Mouse (Mus musculus): ENCODE measurements around the gene Nxt2. TPM values are rescaled to one million over a fixed set of nuclear protein-coding genes. Genes with fewer than 3 reads are reported as not detected.
"Not testable (repeated sequence)": the region's sequence is repeated elsewhere in the genome, so short reads cannot be mapped to it uniquely, and the experiment has no call there.

Gene Nxt2
- total RNA-seq (2014; fragmentation: Nextera tagmentation) (5.0 and 7.4 TPM in 2 replicates), total RNA-seq (2017) (17.0 and 20.7 TPM in 2 replicates)

DNA sequence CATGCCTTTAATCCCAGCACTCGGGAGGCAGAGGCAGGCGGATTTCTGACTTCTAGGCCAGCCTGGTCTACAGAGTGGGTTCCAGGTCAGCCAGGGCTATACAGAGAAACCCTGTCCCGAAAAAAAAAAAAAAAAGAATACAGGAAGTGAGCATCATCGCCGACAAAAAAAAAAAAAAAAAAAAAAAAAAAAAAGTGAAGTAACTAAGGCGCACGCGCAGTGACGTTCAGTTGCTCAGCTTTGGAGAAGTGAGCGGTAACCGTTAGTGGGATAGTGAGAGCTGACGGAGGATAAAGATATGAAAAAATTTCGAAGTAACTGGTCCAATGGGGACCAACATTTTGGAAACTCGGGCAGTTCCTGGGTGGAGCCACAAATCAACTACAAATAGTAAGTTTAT is at the start of gene Nxt2:
Gene Nxt2 (plus strand): TSS at position 229 of the 400 bp plus-strand sequence.
- no peak for ATAC-seq (replicated peaks; ENCODE audit: poor library complexity, severe bottlenecking)

- ATAC-seq (replicated peaks; ENCODE audit: poor library complexity, severe bottlenecking) = no peak
These were observed 49.6 kb upstream of the Nxt2 start for GRCm38 (mm10) chrX:142176981-142177380.

DNA sequence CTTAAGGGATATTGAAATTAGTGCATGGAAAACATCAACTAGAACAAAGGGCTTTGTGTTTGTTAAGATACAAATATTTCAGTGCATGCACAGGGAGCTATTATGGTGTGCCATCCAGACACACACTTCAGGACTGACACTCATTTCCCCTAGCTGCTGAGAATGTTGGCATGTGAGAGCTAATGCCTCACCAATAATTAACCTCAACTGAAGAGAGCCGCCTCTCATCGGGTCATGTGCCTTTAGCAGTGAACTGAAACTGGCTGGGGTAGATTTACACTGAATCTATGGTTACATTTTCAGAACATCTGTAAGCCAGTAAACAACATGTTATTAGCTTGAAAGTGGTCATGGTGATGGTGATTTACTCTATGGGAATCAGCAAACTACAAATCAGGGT is 44.5 kb upstream of the Nxt2 start:
- no peak for ATAC-seq (replicated peaks; ENCODE audit: poor library complexity, severe bottlenecking)

GRCm38 (mm10) chrX:142189023-142189703 is 37.4 kb upstream of the Nxt2 start:
- ATAC-seq (replicated peaks; ENCODE audit: poor library complexity, severe bottlenecking) = no peak

- peak; percentile 99 for ATAC-seq (replicated peaks; ENCODE audit: poor library complexity, severe bottlenecking)
These were observed 36.2 kb upstream of the Nxt2 start for GRCm38 (mm10) chrX:142190355-142190754.

DNA sequence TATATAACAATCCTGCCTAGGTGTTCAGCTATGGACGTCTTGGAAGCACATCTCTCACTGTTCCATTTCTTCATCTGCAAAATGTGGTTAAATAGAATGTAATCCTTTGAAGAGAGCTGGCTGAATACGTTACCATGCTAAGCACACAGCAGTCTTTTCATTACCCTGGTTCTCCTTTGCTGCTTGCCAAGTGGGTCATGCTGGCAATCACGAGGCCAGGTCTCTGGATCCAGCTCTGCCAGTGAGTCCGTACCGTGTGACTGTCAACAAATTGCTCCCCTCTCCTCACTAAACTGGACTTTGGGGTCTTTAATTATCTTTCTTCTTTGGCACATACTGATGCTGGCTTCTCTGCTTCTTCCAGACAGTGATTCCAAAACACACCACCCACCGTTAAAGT is 32.1 kb upstream of the Nxt2 start:
- no peak for ATAC-seq (replicated peaks; ENCODE audit: poor library complexity, severe bottlenecking)

GRCm38 (mm10) chrX:142195551-142195950 is 31.0 kb upstream of the Nxt2 start:
- no peak for ATAC-seq (replicated peaks; ENCODE audit: poor library complexity, severe bottlenecking)

DNA sequence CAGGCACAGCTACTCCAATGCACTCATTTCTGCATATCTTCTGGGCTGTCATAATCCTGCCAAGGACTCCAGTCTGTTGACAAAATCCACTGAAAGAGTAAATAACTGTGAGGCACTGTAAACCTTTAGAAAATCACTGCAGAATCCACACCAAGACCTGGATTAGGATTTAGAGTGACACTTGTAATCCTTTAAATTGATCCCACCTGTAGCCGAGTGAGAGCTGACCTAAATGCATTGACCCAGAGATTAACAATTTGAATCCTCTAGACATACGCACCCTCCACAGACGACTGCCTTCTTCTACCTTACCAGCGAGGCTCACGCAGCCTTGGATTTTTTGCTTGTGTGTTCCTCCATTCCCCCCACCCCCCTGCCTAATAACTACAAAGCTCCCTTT is 29.7 kb upstream of the Nxt2 start, which contains the start of gene Gucy2f:
Gene Gucy2f (minus strand): TSS at position 101 of the 400 bp plus-strand sequence.
- no peak for ATAC-seq (replicated peaks; ENCODE audit: poor library complexity, severe bottlenecking)

- ATAC-seq (replicated peaks; ENCODE audit: poor library complexity, severe bottlenecking) = peak; percentile 95
These were observed 26.3 kb upstream of the Nxt2 start for GRCm38 (mm10) chrX:142200295-142200694.

DNA sequence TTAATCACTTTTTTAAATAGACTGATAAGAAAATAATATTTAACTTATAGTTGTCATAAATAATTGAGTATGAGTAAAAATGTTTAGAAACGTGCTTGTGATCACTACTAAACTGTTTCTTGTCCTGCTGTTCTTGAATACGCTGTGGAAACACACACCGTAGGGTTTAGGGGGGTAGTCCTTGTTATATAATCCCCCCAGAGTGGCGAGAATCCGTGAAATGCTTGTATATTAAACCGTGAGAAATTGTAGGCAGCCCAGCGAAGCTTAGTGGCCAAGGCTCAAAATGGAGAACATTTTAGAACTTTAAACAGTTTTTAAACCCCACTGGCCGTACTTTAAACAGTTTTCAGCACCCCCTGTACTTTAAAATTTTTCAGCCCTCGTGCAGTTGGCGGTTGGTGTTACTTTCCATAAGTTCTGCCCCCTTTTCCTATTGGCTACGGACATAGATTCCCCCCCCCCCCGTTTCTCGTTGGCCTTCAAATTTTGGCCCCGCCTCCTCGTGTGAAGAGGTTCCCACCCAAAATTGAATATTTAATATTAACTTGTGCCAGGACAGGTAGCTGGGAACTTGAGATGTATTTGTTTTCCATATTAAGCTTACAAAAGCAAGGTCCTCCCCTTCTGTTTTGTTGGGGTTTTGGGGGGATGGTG is 956 bp downstream of the Nxt2 start:
- peak; percentile 74 for ATAC-seq (replicated peaks; ENCODE audit: poor library complexity, severe bottlenecking)

DNA sequence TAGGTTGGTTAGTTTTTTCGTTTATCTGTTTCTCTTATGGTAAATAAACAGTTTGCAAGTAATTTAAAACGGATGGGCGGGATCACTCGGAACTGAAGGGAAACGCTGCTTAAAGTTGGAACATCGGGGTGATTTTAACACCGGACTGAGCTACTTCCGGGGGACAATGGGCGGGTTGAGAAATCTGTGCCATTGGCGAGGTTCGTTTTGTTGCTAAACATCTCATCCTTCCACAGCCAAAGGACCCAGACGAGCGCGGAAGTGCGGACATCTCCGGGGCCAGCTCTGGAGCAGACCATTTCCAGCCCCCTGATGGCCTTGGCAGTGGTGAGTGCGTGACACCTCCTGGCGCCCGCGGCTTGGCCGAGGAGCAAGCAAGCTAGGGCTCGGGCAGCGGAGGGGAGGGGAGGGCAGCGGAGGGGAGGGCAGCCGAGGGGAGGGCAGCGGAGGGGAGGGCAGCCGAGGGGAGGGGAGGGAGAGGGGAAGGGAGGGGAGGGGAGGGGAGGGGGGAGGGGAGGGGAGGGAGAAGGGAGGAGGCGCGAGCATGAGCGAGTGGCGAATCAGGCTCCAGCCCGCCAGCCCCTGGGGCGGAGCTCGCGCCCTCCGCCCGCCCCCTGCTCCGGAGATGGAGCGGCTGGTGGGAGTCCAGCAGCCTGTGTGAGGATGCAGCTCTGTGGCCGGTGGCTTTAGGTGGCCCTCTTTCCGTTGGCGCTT is 1.6 kb downstream of the Nxt2 start:
- peak; percentile 92 for ATAC-seq (replicated peaks; ENCODE audit: poor library complexity, severe bottlenecking)

- no peak for ATAC-seq (replicated peaks; ENCODE audit: poor library complexity, severe bottlenecking)
These were observed 2.2 kb downstream of the Nxt2 start for GRCm38 (mm10) chrX:142228769-142229158.

DNA sequence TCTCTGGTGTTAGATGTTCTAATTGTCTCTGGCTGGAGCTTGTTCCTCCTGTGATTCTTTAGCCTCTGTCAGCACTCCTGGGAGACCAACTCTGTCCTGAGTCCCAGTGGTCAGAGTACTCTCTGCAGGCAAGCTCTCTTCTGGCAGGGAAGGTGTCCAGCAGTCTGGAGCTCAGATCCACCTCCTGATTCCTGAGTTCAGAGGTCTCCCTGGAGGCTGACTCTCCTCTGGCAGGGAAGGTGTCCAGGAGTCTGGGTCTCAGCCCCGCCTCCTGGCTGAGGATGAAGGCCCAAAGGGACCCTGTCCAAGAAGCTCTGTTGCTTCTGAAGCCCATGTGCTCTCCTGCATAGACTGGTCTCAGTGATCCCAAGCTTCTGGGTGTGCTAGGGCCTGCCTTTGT is 9.6 kb downstream of the Nxt2 start:
- not testable (repeated sequence) for ATAC-seq (replicated peaks; ENCODE audit: poor library complexity, severe bottlenecking)

- no peak for ATAC-seq (replicated peaks; ENCODE audit: poor library complexity, severe bottlenecking)
These were observed 10.5 kb downstream of the Nxt2 start for GRCm38 (mm10) chrX:142237101-142237500.

DNA sequence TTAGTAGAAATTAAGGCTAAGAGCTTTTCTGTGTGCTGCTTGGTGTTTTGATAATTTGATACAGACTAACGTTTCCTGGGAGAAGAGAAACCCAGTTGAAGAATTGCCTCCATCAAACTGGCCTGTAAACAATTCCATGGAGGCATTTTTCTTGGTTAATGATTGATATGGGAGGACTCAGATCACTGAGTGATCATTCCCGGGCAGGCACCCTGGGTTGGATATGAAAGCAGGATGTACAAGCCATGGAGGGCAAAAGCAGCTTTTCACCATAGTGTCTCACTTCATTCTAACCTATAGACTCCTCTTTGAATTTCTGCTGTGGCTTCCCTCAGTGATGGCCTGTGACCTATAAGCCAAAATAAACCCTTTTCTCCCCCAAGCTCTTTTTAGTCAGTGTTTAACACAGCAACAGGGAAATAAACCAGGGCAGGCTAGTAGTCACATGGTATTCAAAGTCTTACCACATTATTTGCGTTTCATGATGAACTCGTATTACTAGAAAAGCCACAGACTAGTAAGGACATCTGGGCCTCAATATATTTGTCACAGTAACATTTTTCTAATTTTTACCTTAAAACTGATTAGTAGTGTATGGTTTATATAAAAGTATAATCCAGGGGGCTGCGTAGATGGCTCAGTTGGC is 19.2 kb downstream of the Nxt2 start:
- no peak for ATAC-seq (replicated peaks; ENCODE audit: poor library complexity, severe bottlenecking)

DNA sequence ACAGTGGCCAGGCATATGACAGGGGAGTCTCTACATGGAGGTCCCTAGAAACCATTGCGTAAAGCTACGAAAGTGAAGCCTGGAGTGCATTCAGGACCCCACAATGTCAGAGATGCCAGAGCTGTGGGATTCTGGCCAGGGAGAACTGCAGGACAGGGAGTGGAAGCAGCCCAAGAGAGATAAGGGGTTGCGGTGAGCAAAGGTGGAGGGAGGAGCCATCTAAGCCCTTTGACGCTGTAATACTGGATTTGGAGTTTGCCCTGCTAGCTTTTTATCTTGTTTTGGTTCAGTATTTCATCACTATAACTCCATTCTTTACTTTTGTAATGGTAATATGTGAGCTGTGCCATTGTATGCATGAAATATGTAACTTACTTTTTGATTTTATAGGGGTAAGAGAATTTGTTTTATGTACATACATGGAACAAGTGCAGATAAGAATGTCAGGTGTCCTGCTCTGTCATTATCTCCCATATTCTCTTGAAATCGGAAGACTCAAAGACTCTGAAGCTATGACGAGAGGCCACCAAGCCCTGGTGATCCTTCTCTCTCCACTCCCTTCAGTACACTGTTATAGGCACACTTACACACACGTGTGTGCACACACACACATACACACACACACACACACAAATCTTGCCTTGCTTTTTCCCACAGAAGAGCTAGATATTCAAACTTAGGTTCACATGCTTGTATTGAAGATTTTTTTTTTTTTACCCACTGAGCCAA is 23.6 kb downstream of the Nxt2 start:
- ATAC-seq (replicated peaks; ENCODE audit: poor library complexity, severe bottlenecking) = no peak

GRCm38 (mm10) chrX:142276031-142276430 is 49.5 kb downstream of the Nxt2 start:
- no peak for ATAC-seq (replicated peaks; ENCODE audit: poor library complexity, severe bottlenecking)

DNA sequence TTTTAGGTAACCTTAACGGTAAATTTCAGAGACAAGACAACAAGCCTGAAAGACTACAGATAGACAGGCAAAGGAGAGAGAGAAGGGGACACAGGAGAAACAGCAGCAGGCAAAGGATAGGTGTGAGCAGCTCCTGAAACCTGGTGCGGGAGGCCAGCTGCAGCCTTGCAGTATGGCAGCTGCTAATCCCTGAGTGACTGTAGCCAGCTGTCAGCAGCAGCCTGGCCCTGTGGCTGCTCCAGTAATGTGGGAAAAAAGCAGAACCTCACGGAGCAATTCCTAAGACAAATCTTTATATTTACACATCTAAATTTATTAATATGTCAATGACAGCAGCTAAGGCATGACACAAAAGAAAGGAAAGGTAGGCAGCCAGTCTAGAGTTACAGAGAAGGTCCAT is 50.0 kb downstream of the Nxt2 start:
- ATAC-seq (replicated peaks; ENCODE audit: poor library complexity, severe bottlenecking) = no peak

GRCm38 (mm10) chrX:142285905-142286304 is 59.3 kb downstream of the Nxt2 start:
- ATAC-seq (replicated peaks; ENCODE audit: poor library complexity, severe bottlenecking) = no peak
